ENCODE assay signal across 19 mouse cellular contexts in genomic region chr10:6890348-6891009, GRCm38 (mm10).
DNase-seq lines count a peak whose midpoint lies in the region; ATAC-seq and TF ChIP-seq lines count a peak whose summit lies in the region.
"Had no signal": no experiment of that assay in that cellular context is flagged by ENCODE, and none has a peak within 500 bp of the region (broad histone marks: within the 10 kb centered on the region; RNA-seq: fewer than 3 reads in every experiment).

No protein-coding gene starts in this region.

- peak; percentile 3 to 25 for DNase-seq in adrenal gland, adult (ENCODE audit: inconsistent age in 2 of 2, low spot score in 1 of 2)
- DNase-seq in adrenal gland, postnatal 4 days (ENCODE audit: low spot score in 2 of 2), result no peak
- no peak for DNase-seq in kidney, adult 18-20 months
- peak; percentile 17 for DNase-seq in lung, postnatal 0 days (ENCODE audit: low spot score)
- no peak for DNase-seq in lung, postnatal 14 days
- no peak for DNase-seq in right cerebral cortex, adult 2 months (ENCODE audit: low spot score in 2 of 2)
- no peak for DNase-seq in ovary, adult 18-20 months (ENCODE audit: low spot score)
- DNase-seq: cerebellum, adult 9-11 months; embryo, embryonic 11 days; gastrocnemius, postnatal 14 days; thymus, postnatal 14 days had no signal

- no peak for TF ChIP-seq EP300 in lung, postnatal 0 days (IDR thresholded peaks at IDR 0.05)

- H3K9ac ChIP-seq in kidney, embryonic 16.5 days (replicated peaks; ENCODE audit: low read length), result no peak overlapping the region
- no peak overlapping the region for H3K9ac ChIP-seq in lung, postnatal 0 days (replicated peaks; ENCODE audit: low read depth)
- H3K9ac ChIP-seq: embryonic facial prominence, embryonic 15.5 days; hindbrain, embryonic 13.5 days; limb, embryonic 12.5 days had no signal

- no peak overlapping the region for H3K4me2 ChIP-seq in kidney, embryonic 16.5 days (replicated peaks; ENCODE audit: low read depth, low read length)
- no peak overlapping the region for H3K4me2 ChIP-seq in lung, postnatal 0 days (replicated peaks; ENCODE audit: low read depth, low read length)
- H3K4me2 ChIP-seq: embryonic facial prominence, embryonic 15.5 days; hindbrain, embryonic 13.5 days; limb, embryonic 12.5 days had no signal

- H3K4me1 ChIP-seq in kidney, embryonic 16.5 days (ENCODE audit: insufficient read depth, low read length), result peaks cover 10% of the 10 kb centered on the region; the same call in 1 of the 2 replicates
- peaks cover 3% of the 10 kb centered on the region; the same call in 1 of the 2 replicates for H3K4me1 ChIP-seq in lung, postnatal 0 days (ENCODE audit: insufficient read depth, low read depth, low read length)
- H3K4me1 ChIP-seq: embryonic facial prominence, embryonic 15.5 days; forebrain, embryonic 10.5 days; hindbrain, embryonic 13.5 days; midbrain, embryonic 10.5 days had no signal

- H3K27ac ChIP-seq in kidney, embryonic 16.5 days (ENCODE audit: low read length), result 0 out of 2 replicates have a peak overlapping the region, but pooled peaks have one; percentile 3
- H3K27ac ChIP-seq in lung, postnatal 0 days (ENCODE audit: low read length), result no peak overlapping the region
- H3K27ac ChIP-seq: embryonic facial prominence, embryonic 15.5 days; forebrain, embryonic 10.5 days; hindbrain, embryonic 13.5 days; limb, embryonic 12.5 days; midbrain, embryonic 10.5 days; stomach, postnatal 0 days had no signal

- no peak overlapping the region for H3K4me3 ChIP-seq in kidney, embryonic 16.5 days (ENCODE audit: low read length)
- no peak overlapping the region for H3K4me3 ChIP-seq in lung, postnatal 0 days (ENCODE audit: low read depth, low read length)
- H3K4me3 ChIP-seq: embryonic facial prominence, embryonic 15.5 days; forebrain, embryonic 10.5 days; hindbrain, embryonic 13.5 days; limb, embryonic 12.5 days; midbrain, embryonic 10.5 days had no signal

- peak; percentile 75 for ATAC-seq in kidney, embryonic 16.5 days (ENCODE audit: low FRiP score, low TSS enrichment)
- ATAC-seq in lung, postnatal 0 days, result peak; percentile 28; the same call in 1 of the 2 replicates
- ATAC-seq: intestine, postnatal 0 days had no signal

- no peaks in the 10 kb centered on the region for H3K9me3 ChIP-seq in kidney, embryonic 16.5 days (ENCODE audit: low read length)
- no peaks in the 10 kb centered on the region for H3K9me3 ChIP-seq in lung, postnatal 0 days (ENCODE audit: low read length)
- H3K9me3 ChIP-seq: embryonic facial prominence, embryonic 15.5 days; forebrain, embryonic 10.5 days; hindbrain, embryonic 13.5 days; limb, embryonic 12.5 days; midbrain, embryonic 10.5 days had no signal

- H3K36me3 ChIP-seq in kidney, embryonic 16.5 days (ENCODE audit: insufficient read depth, low read length), result no peaks in the 10 kb centered on the region
- no peaks in the 10 kb centered on the region for H3K36me3 ChIP-seq in lung, postnatal 0 days (ENCODE audit: insufficient read depth, low read length)
- H3K36me3 ChIP-seq: embryonic facial prominence, embryonic 15.5 days; forebrain, embryonic 10.5 days; hindbrain, embryonic 13.5 days; limb, embryonic 12.5 days; midbrain, embryonic 10.5 days had no signal

- H3K27me3 ChIP-seq in kidney, embryonic 16.5 days (ENCODE audit: insufficient read depth, low read length), result no peaks in the 10 kb centered on the region
- no peaks in the 10 kb centered on the region; the same call in 1 of the 2 replicates for H3K27me3 ChIP-seq in lung, postnatal 0 days (replicated peaks; ENCODE audit: insufficient read depth, low read length)
- H3K27me3 ChIP-seq: embryonic facial prominence, embryonic 15.5 days; hindbrain, embryonic 13.5 days; limb, embryonic 12.5 days had no signal

- 55% methylated on average over 5 of the region's 5 CpGs for WGBS in kidney, embryonic 16.5 days
- WGBS in lung, postnatal 0 days, result 50% methylated on average over 5 of the region's 5 CpGs

- no peak for TF ChIP-seq CTCF in lung, postnatal 0 days (IDR thresholded peaks at IDR 0.05)

Comparison
In these comparisons a context has a peak if more than half of its experiments do, and no peak if none do; other contexts are left out.
1. DNase-seq: peak in adrenal gland, adult (2 of 2) and lung, postnatal 0 days (single experiment); none in adrenal gland, postnatal 4 days (0 of 2), kidney, adult 18-20 months (single experiment), lung, postnatal 14 days (single experiment), right cerebral cortex, adult 2 months (0 of 2) and ovary, adult 18-20 months (single experiment).